Mouse (Mus musculus) embryonic facial prominence, embryonic 13.5 days (tissue): ENCODE data around the gene Pga5. TPM values are rescaled to one million over a fixed set of nuclear protein-coding genes. Genes with fewer than 3 reads are reported as not detected.

Source experiments
- ATAC-seq: fragments of 200-750 bp; cut with Nextera tagmentation; 2 replicates; pipeline ENCODE4 v1.8.0; 2017; ENCODE audit warnings: low read depth; ENCODE audit not compliant: insufficient number of reproducible peaks, insufficient read depth, low FRiP score, low TSS enrichment
- H3K27ac ChIP-seq: fragments of 300-500 bp; sonication (generic); 2 replicates; pipeline ENCODE4 v1.5.1; 2015; ENCODE audit warnings: moderate library complexity, mild to moderate bottlenecking, inconsistent platforms
- H3K27me3 ChIP-seq: fragments of 300-500 bp; sonication (generic); 2 replicates; pipeline ENCODE4 v1.6.1; 2015; ENCODE audit warnings: mild to moderate bottlenecking, inconsistent platforms
- H3K36me3 ChIP-seq: fragments of 300-500 bp; sonication (generic); 2 replicates; pipeline ENCODE4 v1.6.1; 2015; ENCODE audit warnings: mild to moderate bottlenecking, inconsistent platforms
- H3K4me1 ChIP-seq: fragments of 300-500 bp; sonication (generic); 2 replicates; pipeline ENCODE4 v1.6.1; 2015; ENCODE audit warnings: inconsistent platforms
- H3K4me2 ChIP-seq: fragments of 300-500 bp; sonication (generic); 2 replicates; pipeline ENCODE4 v1.6.1; 2015; ENCODE audit warnings: moderate library complexity, mild to moderate bottlenecking, inconsistent platforms
- H3K4me3 ChIP-seq: fragments of 300-500 bp; sonication (generic); 2 replicates; pipeline ENCODE4 v1.5.1; 2015; ENCODE audit warnings: mild to moderate bottlenecking, inconsistent platforms
- H3K9ac ChIP-seq: fragments of 300-500 bp; sonication (generic); 2 replicates; pipeline ENCODE4 v1.6.1; 2015; ENCODE audit warnings: mild to moderate bottlenecking, inconsistent platforms
- H3K9me3 ChIP-seq: fragments of 300-500 bp; sonication (generic); 2 replicates; pipeline ENCODE4 v1.6.1; 2016; ENCODE audit warnings: inconsistent platforms
- WGBS: fragments of 180-500 bp; shearing (Covaris S2); methylation state at CpG from one replicate; pipeline ENCODE4 v1.1.7; 2015; ENCODE audit warnings: mixed read lengths; 5-methylcytosine and 5-hydroxymethylcytosine counted together
- polyA plus RNA-seq: library from polyadenylated mRNA; unstranded; fragments of >200 nt; fragmentation: Nextera tagmentation; extraction: Ambion mirVana; gene quantifications from 2 replicates; pipeline ENCODE4 v1.2.1, GENCODE M21; 2015

Gene Pga5
- polyA plus RNA-seq, 1 experiment from 2014 or later, result not detected

DNA sequence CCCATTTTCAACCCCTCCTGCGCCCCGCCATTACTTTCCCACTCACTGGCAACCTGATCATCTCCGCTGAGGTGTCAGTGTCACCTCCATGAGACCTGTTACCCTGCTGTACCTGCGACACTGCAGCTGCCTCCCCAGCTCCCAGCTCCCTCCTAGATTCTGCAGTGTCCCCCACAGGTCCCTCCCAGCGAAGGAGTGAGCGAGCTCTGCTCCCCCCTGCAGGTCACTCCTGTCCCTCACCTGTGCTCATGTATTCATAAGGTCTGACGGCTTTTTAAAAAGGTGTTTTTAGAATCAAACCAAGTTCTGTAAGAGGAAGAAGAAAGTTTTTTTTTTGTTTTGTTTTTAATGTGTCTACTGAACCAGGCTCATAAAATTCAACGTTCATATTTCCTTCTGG is 24.3 kb upstream of the Pga5 start:
- no peak overlapping the region for H3K4me2 ChIP-seq
- H3K27me3 ChIP-seq, result no peaks in the 10 kb centered on the region
- H3K9me3 ChIP-seq, result no peaks in the 10 kb centered on the region
- H3K9ac ChIP-seq, result peak overlapping the region; percentile 2; the same call in 1 of the 2 replicates
- WGBS, result 79% methylated on average over 8 of the region's 8 CpGs
- no peak for ATAC-seq
- no peak overlapping the region for H3K27ac ChIP-seq
- peaks cover 16% of the 10 kb centered on the region for H3K36me3 ChIP-seq
- no peak overlapping the region for H3K4me3 ChIP-seq
- peaks cover 45% of the 10 kb centered on the region for H3K4me1 ChIP-seq

DNA sequence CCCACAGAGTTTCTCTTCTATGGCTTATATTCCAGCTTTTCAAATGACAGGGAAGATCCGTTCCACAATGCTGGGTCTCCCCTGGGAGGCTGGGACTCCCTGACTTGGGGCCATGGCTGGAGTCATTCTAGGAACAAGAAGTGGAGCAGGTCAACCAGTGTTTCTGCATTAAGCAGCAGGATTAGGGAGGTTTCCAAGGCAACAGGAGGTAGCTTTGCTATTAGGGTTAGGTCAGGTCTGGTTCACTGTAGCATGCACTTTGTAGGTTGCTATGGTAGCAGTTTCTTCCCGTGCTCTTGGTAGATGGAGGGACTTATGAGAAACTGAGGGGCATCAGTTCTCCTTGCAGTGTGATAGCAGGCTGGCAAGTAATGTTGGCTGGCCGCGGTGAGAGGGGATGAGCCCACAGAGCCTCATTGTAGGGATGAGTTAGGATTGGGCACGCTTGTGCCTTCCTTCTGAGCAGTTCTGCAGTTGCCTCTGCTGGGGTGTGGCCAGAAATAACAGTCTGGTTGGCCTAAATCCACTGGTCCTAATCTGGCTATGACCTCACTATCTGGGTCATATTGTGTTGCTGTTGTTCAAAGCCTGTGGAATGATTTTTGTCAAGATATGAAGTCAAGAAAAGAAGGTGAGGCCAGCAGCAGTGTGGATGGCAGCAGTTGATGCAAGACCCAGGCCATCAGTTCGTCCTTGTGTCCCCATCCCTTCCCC is 23.3 kb upstream of the Pga5 start:
- H3K9ac ChIP-seq, result no peak overlapping the region
- ATAC-seq, result no peak
- H3K27ac ChIP-seq, result no peak overlapping the region
- no peaks in the 10 kb centered on the region for H3K9me3 ChIP-seq
- no peak overlapping the region for H3K4me2 ChIP-seq
- no peak overlapping the region for H3K4me3 ChIP-seq
- 0 out of 2 replicates have a peak, but pooled peaks cover 8% of the 10 kb centered on the region for H3K36me3 ChIP-seq
- H3K27me3 ChIP-seq, result no peaks in the 10 kb centered on the region
- 72% methylated on average over 6 of the region's 6 CpGs for WGBS
- peaks cover 53% of the 10 kb centered on the region for H3K4me1 ChIP-seq

DNA sequence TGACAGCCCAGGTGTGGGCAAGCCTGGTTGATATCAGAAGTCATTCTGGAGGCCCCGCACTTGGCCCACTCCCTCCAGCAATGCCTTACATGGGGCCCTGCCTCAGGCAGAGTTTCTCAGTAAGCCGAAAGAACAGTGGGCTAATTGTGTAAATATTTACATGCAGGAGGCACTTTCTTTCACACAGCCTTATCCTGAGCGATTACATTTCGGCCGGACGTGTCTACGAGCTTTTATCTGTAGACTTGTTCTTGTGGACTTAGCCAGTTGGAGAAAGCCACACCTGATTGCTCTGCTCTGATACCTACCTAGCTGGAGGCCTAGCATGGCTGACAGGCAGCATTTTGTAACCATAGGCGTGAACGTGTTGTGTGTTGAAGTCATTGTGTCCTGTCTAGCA is 22.0 kb upstream of the Pga5 start:
- ATAC-seq, result no peak
- H3K27me3 ChIP-seq, result no peaks in the 10 kb centered on the region
- H3K27ac ChIP-seq, result no peak overlapping the region; the same call in 1 of the 2 replicates
- no peaks in the 10 kb centered on the region for H3K9me3 ChIP-seq
- H3K9ac ChIP-seq, result no peak overlapping the region
- peaks cover 58% of the 10 kb centered on the region for H3K4me1 ChIP-seq
- H3K4me3 ChIP-seq, result no peak overlapping the region
- H3K4me2 ChIP-seq, result no peak overlapping the region
- 68% methylated on average over 9 of the region's 9 CpGs for WGBS
- H3K36me3 ChIP-seq, result 0 out of 2 replicates have a peak, but pooled peaks cover 8% of the 10 kb centered on the region

DNA sequence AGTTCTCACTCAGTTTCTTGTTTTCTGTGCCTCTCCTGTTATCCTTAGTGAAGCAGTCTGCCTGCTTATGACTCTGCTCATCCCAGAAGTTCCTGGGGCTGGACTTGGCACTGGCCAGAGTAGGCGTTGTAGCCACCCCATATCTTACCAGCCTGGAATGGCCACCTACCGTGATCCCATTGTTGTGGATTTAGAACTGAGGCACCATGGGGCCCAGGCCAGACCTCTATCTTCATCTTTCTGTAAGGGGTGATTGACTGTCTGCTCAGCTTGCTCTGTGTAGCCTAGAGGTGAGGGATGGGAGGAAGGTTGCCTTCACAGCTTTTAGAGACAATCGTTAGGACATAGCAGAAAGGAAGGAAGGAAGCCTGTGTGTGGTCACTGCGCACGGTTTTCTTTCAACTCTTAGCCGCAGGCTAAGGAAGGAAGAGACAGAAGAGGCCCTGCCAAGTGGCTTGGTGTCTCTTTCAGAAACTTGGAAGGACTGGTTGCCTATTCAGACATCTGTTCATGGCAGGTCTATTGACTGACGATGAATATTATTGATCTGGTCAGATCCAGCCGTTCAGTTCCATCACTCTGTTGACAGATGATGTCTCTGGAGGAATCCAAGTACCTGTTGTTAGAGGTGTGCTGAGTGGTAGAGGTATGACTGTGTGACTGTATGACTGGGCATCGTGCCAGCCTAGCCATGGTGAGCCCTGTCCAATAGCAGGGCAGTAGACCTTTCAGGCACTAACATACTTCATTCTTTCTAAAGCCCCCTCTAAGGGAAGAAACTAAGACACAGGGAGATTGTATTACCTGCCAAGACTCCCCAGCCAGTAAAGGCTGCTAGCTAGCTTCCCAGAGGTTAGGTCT is 20.5 kb upstream of the Pga5 start:
- 75% methylated on average over 9 of the region's 9 CpGs for WGBS
- Histone ChIP-seq H3K4me3 (no peak overlapping the region), H3K9me3 (no peaks in the 10 kb centered on the region), H3K4me1 (peaks cover 58% of the 10 kb centered on the region), H3K27me3 (no peaks in the 10 kb centered on the region), H3K27ac (no peak overlapping the region; the same call in 1 of the 2 replicates), H3K9ac (peak overlapping the region; percentile 46; the same call in 1 of the 2 replicates), H3K36me3 (0 out of 2 replicates have a peak, but pooled peaks cover 6% of the 10 kb centered on the region), H3K4me2 (no peak overlapping the region)
- 0 out of 2 replicates have a peak, but pooled peaks have one; percentile 23 for ATAC-seq

DNA sequence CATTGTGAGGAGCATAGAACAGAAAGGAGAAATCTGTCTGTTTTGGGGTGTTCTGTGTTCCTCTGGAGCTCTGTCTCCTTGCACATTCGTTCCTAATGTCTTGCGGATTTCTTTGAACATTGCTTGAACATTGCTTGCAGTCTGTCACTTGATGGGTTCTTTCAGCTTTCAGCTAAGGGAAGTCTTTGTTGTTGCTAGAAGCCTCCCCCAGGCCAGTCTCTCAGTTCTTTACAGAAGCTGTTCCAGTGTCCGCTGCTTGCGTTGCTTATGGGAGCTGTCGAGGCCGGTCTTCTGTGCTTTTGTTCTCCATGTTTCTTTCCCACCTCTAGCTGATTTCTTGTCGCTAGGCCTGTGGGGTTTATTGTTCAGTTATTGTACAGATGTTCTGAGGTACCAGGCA is 17.9 kb upstream of the Pga5 start:
- Histone ChIP-seq H3K27me3 (no peaks in the 10 kb centered on the region), H3K4me2 (no peak overlapping the region), H3K27ac (peak overlapping the region; percentile 19; the same call in 1 of the 2 replicates), H3K4me1 (peaks cover 61% of the 10 kb centered on the region), H3K4me3 (no peak overlapping the region), H3K9ac (0 out of 2 replicates have a peak overlapping the region, but pooled peaks have one; percentile 32), H3K36me3 (0 out of 2 replicates have a peak, but pooled peaks cover 3% of the 10 kb centered on the region), H3K9me3 (no peaks in the 10 kb centered on the region)
- ATAC-seq, result no peak
- WGBS, result 29% methylated on average over 7 of the region's 7 CpGs

DNA sequence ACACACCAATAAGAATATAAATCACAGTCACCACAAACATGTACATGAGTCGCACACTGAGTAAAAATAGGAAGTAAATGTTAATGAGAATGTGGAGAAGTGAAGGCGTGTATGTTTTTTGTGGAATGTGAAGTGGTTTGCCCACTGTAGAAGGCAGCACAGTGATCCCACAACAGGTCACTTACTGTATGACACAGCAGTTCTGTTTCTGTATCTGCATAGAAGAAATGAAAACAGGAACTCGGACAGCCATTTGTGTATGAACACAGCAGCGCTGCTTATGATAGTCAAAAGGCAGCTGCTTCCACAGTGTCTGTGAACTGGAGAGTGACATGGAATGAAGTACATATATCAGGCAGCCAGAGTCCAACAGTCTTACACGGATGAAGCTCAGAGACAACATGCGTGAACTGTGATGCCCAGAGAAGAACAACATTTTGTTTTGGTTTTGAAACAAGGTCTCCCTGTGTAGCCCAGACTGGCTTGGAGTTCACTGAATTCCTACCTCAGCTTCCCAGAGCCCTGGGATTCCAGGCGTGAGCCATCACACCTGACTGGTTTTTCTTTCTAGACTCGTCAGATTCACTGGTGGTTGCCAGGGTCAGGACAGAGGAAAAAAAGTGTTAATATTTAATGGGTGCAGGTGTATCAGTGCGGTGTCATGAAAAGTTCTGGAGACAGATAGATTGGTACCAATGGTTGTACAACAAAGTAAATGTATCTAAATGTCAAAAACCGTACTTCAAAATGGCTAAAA is 16.2 kb upstream of the Pga5 start:
- Histone ChIP-seq H3K27me3 (no peaks in the 10 kb centered on the region), H3K4me2 (no peak overlapping the region), H3K9me3 (no peaks in the 10 kb centered on the region), H3K36me3 (0 out of 2 replicates have a peak, but pooled peaks cover 3% of the 10 kb centered on the region), H3K9ac (no peak overlapping the region), H3K27ac (no peak overlapping the region), H3K4me1 (peaks cover 63% of the 10 kb centered on the region), H3K4me3 (no peak overlapping the region)
- 87% methylated on average over 10 of the region's 10 CpGs for WGBS
- ATAC-seq, result no peak

DNA sequence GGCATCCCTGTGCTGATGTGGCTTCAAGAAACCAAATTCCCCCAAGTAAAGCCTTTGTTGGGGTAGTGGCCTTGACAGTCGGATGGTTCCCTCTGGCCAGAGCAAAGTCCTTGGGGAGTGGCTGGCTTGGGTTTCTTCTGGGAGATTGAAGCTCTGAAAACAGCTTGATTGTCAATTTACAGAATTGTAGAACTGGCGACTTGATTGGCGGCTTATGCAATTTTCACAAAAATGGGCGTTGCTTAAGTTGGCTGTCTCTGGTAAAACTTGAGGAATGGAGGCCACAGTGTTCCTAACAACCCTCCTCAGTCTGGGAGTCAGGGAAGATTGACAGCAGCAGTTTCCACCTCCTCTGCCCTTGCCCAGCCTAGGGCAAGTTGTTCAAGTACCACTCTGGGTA is 14.5 kb upstream of the Pga5 start:
- Histone ChIP-seq H3K36me3 (0 out of 2 replicates have a peak, but pooled peaks cover 3% of the 10 kb centered on the region), H3K4me1 (peaks cover 54% of the 10 kb centered on the region), H3K4me2 (no peak overlapping the region), H3K9me3 (no peaks in the 10 kb centered on the region), H3K27ac (no peak overlapping the region), H3K27me3 (no peaks in the 10 kb centered on the region), H3K4me3 (no peak overlapping the region), H3K9ac (no peak overlapping the region)
- ATAC-seq, result no peak
- WGBS, result 83% methylated on average over 4 of the region's 4 CpGs

DNA sequence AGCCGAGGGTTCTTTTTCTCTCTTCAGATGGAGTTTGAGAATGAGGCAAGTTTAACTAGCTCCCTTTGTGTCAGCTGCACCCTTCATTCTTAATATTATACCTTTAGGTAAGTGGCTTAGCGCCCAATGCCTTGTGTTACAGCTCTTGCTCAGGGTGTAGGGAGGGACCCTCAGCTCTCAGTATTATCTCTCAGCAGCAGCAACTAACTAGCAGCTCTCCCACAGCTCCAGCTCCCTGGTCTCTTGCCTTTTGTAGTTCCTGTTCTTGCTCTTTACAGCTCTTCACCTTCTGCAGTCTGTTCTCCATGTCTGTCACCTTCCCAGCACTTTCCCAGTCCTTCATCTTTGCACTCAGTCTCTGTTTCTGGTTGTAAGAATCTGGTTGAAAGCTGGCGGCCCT is 13.8 kb upstream of the Pga5 start:
- Histone ChIP-seq H3K4me2 (no peak overlapping the region; the same call in 1 of the 2 replicates), H3K4me1 (peaks cover 49% of the 10 kb centered on the region), H3K9ac (0 out of 2 replicates have a peak overlapping the region, but pooled peaks have one; percentile 27), H3K27ac (no peak overlapping the region), H3K9me3 (no peaks in the 10 kb centered on the region), H3K27me3 (no peaks in the 10 kb centered on the region), H3K36me3 (0 out of 2 replicates have a peak, but pooled peaks cover 3% of the 10 kb centered on the region), H3K4me3 (no peak overlapping the region)
- 79% methylated on average over 3 of the region's 3 CpGs for WGBS
- no peak for ATAC-seq

DNA sequence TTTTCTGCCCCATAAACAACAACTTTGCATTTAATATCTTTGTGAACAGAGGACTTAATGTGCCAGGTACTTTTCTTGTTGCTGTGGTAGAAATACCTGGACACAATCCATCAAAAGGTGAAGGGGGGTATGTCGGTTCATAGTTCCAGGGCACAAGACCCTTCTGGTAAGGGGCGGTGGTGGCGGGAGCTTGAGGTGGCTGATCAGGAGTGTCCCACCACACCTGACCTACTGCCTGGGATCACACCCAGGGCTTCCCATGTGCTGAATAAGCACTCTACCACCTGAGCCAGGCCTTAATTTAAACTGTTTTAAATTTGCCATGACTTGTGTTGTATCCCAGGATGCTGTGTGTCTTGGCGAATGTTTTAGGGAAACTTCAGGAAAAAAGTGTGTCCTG is 13.2 kb upstream of the Pga5 start:
- no peak overlapping the region for H3K4me3 ChIP-seq
- H3K9me3 ChIP-seq, result no peaks in the 10 kb centered on the region
- 94% methylated on average over 4 of the region's 4 CpGs for WGBS
- peak overlapping the region; percentile 90; the same call in 1 of the 2 replicates for H3K27ac ChIP-seq
- ATAC-seq, result no peak
- no peak overlapping the region for H3K9ac ChIP-seq
- 0 out of 2 replicates have a peak, but pooled peaks cover 3% of the 10 kb centered on the region for H3K36me3 ChIP-seq
- peaks cover 44% of the 10 kb centered on the region for H3K4me1 ChIP-seq
- H3K4me2 ChIP-seq, result 0 out of 2 replicates have a peak overlapping the region, but pooled peaks have one; percentile 86
- H3K27me3 ChIP-seq, result no peaks in the 10 kb centered on the region

DNA sequence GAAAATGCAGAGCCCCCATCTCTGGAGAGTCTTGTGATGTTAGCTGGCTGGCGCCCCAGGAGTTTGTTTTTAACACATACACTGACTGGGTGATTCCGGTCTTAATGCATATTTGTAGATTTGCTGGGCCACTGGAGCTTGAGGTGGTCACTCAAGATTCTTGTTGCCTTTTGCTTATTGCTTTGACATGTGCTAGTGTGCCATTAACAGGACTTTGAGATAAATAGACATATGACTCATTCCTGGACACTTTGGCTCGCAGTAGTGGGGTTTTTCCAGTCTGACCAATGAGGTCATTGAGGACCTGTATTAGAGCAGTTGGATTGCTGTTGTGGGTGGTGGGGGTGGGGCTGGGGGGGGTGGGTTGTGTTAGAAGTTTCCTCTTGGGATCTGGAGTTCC is 12.5 kb upstream of the Pga5 start:
- no peak for ATAC-seq
- peak overlapping the region; percentile 79; the same call in 1 of the 2 replicates for H3K4me3 ChIP-seq

More for the DNA sequence above, 12.5 kb upstream of the Pga5 start:
- H3K9ac ChIP-seq, result peak overlapping the region; percentile 89
- H3K4me1 ChIP-seq, result peaks cover 37% of the 10 kb centered on the region
- H3K9me3 ChIP-seq, result no peaks in the 10 kb centered on the region
- no peaks in the 10 kb centered on the region for H3K27me3 ChIP-seq
- WGBS, result 85% methylated on average over 3 of the region's 3 CpGs
- H3K27ac ChIP-seq, result peak overlapping the region; percentile 90
- H3K36me3 ChIP-seq, result 0 out of 2 replicates have a peak, but pooled peaks cover 3% of the 10 kb centered on the region
- peak overlapping the region; percentile 86 for H3K4me2 ChIP-seq
